Mouse (Mus musculus) erythroblast, adult 5-6 weeks (primary cell): ENCODE data around the gene Endod1. TPM values are rescaled to one million over a fixed set of nuclear protein-coding genes. Genes with fewer than 3 reads are reported as not detected.
"Not testable (repeated sequence)": the region's sequence is repeated elsewhere in the genome, so short reads cannot be mapped to it uniquely, and the experiment has no call there.

Source experiments
- ATAC-seq: replicated peaks from 2 replicates; pipeline ENCODE4 v1.8.0; 2016; ENCODE audit warnings: moderate number of reproducible peaks, mild to moderate bottlenecking, moderate TSS enrichment, inconsistent platforms; ENCODE audit not compliant: poor library complexity, low FRiP score, severe bottlenecking
- total RNA-seq, 2 experiments: library from RNA; stranded (forward) in 1 of 2; stranded (reverse) in 1 of 2; fragments of 150-400 nt in 1 of 2; fragments of 200-764, 138-1000 nt in 1 of 2; gene quantifications; 2 replicates each; pipeline versions ENCODE4 v1.2.3 to v1.2.4; 2015 to 2017; ENCODE audit warnings: low replicate concordance in 2 of 2

The Endod1 gene
- total RNA-seq, 2 experiments from 2014 or later: 53.0 to 84.8 TPM

DNA sequence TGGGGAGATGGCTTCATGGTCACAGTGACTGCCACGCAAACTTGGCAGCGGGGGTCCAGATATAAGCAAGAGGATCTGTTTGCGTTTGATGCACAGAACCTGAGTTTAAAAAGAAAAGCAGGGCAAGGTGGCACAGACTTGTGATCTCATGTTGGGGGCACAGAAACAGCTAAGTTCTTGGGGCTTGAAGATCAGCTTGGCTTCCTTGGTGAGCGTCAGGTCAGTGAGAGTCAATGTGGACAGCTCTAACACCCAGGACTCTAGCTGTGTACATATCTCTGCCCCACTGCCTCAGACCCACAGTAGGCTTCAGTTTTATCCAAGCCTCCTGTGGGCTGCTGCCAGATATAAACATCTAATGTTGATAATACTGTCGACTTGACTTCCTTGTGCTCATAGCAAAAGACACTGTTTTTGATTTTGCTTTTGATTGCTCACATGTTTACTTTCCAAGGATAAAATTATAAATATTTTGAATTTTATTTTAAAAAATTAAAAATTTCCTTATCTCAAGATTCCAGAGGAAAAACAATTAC, 1.0 kb upstream of the Endod1 start:
- ATAC-seq: no peak

DNA sequence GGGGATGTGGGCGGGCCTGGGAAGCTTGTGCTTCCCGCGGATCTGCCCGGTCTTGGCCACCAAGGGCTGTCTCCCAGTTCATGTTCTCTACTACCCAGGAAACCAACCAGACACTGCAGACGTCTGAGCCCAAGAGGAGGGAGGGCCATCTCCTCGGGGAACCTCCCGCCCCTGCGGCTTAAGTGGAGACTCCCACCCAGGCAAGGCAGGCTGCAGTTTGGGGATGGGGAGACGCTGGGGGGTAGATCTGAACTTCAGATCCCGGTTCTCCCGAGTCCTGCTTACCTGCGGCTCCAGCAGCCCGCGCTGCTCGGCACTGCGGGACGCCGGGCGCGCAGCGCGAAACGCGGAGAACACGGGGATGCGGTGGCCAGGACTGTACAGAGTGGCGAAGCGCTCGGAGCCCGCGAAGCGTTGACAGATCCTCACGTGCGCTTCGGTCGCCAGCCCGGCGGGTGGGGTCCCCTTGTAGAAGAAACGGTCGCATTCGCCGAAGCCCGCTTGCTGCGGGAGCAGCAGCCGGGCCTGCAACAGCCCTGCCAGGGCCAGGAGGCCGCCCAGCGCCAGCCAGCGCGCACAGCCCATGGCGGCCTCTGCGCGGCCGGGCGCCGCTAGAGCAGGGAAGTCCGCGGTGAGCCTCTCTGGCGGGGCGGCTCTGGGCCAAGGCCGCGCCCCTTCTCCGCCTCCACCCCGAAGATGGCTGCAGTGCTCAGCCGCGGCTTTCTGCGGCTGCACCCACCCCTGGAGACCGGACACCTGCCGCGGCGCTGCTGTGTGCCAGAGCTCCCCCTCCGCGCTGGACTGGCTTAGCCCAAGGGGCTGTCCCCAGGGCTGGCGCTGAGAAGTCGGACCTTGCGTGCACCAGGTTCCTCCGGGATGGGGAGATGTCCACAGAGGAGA, 671 bp downstream of the Endod1 start:
- peak; percentile 91 for ATAC-seq

DNA sequence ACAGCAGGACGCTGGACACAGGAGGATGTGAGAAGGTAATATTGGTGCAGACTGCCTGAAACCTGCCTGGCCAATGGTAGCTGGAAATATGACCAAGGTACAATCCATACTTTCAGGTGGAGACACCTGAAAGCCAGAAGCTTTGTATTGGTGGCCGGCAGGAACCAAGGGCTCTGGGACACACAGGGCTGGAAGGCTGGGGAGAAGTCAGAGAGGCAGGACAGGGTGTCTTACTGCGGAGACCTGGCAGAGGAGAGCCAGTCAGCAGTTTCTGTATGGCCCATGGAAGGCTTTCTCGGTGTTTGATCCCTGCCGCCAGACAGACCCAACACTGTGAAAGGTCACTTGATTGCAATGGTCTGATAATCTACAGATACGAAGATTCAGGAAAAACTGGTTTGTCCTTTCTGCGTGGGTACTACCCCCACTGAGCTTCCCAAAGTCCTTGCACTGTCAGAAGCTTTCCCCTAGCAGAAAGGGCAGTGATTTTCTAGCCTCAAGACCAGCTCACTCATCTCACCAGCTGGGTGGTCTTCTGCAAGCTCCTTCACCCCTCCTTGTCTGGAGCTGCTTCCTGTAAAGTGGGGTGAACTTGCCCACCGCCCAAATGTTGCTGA, 1.4 kb downstream of the Endod1 start:
- ATAC-seq: peak; percentile 41; the same call in 1 of the 2 replicates

DNA sequence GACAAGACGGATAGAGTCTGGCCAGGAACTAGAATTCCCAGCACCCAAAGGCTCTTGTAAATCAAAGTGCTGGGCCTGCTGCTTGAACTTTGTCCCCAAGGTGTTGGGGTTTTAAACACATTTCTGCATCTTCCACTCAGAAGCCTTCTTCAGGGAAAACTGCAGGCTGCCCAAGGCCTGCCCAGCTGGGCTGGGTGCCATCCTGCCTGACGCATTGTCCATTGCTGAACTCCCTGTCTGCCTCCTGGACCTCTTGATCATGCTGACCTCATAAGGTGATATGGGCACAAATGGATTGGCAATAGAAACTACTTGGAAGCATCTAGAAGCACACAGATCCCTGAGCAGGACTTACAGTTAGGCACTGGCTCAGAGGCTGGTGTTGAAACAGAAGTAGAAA, 3.2 kb downstream of the Endod1 start:
- no peak for ATAC-seq

DNA sequence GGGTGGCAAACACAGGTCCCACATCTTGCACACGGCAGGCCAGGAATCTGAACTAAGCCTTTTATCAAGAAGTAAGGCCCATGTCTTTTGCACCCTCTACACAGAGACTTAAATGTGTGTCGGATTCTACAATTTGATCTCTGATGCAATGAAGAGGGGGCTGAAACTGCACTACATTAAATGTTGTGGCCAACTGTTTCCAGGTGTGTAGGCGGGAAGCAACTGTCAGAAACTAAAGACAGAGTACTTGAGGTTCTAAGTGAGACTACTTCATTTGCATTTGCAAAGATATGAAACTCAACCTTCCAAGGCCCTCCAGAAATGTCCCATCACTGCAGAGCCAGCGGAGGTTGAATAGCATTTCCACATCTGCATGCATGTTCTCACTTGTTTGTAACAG, 5.2 kb downstream of the Endod1 start:
- no peak for ATAC-seq

- no peak for ATAC-seq
Observed at GRCm38 (mm10) chr9:14372440-14372839, 8.9 kb downstream of the Endod1 start.

DNA sequence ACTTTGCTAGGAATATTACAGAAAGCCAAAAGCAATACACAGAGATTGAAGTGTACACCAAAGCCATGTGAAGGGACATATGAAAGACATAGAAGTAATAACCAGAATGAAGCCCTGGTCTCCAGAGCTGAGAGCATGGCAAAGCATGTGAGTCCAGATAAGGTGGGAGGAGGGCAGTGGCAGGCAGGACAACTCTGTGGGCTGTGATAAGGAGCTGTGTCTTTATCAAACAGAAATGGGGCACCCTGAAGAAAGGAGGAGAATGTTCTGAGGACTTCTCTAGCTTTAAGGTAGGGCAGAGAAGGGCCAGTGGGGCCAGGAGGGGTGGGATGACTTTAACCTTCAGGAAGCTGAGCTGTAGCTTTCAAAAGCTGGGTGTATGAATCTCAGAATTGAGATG, 12.0 kb downstream of the Endod1 start:
- ATAC-seq: peak; percentile 96

GRCm38 (mm10) chr9:14367850-14368249, 13.5 kb downstream of the Endod1 start:
- no peak for ATAC-seq

GRCm38 (mm10) chr9:14365481-14366125, 15.7 kb downstream of the Endod1 start:
- no peak for ATAC-seq

DNA sequence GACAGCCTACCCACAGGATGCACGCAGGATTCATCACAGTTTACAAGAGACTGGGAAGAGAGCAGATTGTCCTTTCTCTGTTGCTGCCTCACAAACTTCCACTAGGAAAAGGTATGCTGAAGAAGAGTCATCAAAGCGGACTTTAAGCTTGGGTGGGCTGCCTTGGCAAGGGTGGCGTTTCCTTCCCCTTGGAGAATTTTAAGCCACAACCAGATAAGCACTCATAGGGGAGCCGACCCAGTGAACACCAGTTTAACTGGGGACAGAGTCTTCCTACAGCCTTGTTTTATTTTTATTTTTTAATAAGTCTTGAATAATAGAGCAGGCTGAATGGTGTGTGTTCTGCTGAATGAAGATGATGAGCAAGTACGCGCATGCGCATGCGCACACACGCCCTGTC, 16.6 kb downstream of the Endod1 start:
- no peak for ATAC-seq

DNA sequence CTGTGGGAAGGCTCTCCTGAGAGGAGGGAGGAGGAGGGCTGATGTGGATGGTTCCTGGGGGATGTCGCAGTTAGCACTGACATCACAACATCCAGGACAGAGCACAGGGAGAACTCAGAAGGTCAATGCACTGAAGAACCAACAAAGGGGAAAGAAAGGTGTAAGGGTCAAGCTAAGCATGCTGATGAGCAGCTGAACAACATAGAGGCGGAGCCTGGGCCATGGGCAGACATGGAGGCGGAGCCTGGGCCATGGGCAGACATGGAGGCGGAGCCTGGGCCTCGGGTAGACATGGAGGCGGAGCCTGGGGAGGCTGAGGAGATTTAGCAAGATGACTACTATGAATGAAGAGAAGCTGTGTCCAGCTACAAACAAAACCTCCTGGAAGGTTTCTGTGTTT, 17.8 kb downstream of the Endod1 start:
- peak; percentile 89 for ATAC-seq

DNA sequence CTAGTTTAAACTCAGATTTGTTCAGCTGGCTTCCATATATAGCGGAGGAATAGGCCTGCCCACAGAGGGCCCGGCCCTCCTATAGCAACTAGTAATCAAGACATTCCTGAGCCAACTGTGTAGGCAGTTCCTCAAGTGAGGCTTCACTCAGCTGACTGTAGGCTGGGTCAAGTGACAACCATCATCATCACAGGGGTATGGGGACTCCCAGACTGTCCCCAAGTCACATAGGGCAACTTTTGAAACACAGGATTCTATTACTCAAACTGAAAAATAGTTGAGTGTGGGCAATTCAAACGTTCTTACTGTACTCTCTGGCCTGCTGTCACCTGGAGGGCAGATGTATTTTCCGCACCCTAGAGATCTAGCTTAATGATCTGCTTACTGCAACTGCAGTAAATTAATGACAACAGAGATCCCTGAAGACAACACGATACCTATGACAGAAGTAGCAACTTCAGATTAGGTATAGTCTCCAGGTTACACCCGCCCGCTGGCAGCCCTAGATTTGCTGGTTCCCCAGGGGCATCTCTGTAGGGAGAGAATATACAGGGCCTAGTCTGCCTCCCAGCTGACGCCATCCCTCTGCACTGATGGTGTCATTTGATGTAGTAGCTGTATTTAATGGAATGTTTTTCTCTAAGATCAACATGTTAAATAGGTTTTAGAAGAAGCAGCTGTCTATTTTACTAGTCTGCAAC, 19.1 kb downstream of the Endod1 start:
- ATAC-seq: no peak

DNA sequence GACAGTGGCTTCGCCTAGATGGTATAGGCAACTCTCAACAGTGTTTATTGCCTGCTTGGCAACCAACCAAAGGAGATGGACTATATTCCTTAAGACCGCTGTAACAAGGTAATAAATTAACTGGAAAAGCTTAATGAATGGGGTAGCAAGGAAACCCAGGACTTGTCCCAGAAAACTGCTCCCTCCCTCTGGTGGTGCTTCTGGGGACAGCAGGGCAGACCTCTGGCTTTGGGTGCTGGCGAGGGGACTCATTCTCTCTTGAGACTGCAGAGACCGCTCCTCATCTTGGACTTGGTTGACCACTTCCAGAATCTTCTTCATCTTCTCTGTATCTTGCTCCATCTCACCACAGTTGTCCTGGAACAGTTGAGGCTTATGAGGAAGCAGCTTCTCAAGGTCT, 24.3 kb downstream of the Endod1 start:
- no peak for ATAC-seq

GRCm38 (mm10) chr9:14354852-14355251, 26.5 kb downstream of the Endod1 start:
- peak; percentile 74 for ATAC-seq

GRCm38 (mm10) chr9:14352337-14352736, 29.0 kb downstream of the Endod1 start:
- no peak for ATAC-seq

DNA sequence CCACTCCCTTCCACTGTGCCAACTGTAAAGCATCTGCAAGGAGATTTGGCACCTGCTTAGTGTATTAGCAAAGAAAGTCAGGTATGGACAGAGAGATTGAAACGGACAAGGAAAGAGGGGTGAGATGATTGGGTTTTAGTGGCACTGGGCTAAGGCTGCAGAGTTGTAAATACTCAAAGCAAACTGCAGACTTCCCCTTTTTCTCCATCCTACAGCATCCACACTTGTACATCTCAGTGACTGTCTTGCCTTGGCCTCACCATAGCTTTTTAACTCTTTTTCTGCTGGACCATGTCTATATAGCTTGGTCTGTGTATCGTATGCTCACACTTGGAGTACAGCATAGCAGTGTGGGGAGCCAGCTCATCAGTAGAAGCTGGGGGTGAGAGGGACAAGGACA, 30.5 kb downstream of the Endod1 start:
- no peak for ATAC-seq

GRCm38 (mm10) chr9:14349380-14349779, 31.9 kb downstream of the Endod1 start:
- ATAC-seq: no peak

DNA sequence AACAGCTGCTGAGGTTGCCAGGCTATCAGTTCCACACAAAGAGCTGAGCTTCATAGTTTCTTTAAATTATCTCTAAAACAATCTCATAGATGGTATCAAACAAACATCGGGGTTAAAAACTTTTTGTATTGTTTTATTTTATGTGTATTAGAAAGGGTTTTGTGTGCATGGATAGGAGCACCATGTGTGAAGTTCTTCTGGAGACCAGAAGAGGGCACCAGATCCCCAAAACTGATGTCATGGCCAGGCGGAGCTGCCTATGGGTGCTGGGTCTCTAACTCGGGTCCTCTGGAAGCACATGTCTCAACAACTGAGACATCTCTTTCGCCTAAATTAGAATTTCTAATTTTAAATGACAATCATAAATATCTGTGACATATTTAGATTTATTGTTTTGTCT, 32.9 kb downstream of the Endod1 start:
- ATAC-seq: peak; percentile 82

DNA sequence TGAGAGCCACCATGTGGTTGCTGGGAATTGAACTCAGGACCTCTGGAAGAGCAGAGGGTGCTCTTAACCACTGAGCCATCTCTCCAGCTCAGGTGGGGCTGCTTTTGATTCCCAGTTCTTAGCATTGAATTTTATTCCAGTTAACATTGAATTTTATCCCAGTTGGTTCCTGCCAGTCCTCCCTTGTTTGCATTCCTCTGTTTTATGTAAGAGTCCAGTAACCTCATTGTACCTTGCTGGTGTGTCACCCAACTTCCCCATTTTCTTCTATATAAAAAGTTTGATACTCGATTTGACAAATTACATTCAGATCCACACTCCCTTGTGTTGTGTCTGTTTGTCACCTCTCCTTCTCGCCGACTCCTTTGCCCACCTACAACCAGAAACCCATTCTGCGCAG, 35.4 kb downstream of the Endod1 start:
- ATAC-seq: not testable (repeated sequence)

DNA sequence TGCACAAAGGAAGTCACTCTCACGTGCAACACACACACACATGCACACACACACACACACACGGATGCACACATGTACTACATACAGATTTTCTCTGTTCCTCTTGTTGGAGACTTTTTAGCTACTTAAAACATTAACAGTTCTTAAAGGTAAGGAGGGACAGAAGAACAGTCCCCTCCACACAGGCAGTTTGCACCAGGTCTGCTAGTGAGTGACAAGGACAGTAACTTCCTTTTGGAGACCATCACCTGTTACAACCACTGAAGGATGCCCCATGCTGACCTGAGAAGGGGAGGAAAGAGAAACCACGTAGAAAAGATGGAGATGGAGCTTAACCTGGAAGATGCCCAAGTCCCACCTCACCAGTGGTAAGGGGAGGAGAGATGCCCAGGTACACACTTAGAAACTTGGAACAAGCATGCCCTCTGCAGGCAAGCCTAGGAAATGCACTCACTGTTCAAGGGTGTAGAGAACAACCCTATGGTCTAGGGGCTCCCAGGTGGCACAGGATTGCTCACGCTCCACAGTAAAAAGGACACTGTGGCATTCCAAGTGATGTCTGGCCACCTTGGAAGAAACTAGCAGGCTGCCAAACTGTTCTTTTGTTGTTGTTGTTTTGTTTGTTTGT, 39.2 kb downstream of the Endod1 start:
- no peak for ATAC-seq
